Mouse (Mus musculus) forebrain, embryonic 11.5 days (tissue): ENCODE data around the gene Clspn. TPM values are rescaled to one million over a fixed set of nuclear protein-coding genes. Genes with fewer than 3 reads are reported as not detected.

Experiments used
- ATAC-seq: fragments of 200-750 bp; cut with Nextera tagmentation; replicated peaks from 2 replicates; pipeline ENCODE4 v1.8.0; 2017; ENCODE audit warnings: moderate TSS enrichment; ENCODE audit not compliant: low FRiP score
- DNase-seq: peaks from one replicate; pipeline ENCODE4 v3.0.0-alpha.2; 2017; ENCODE audit warnings: low spot score
- H3K27ac ChIP-seq: fragments of 300-500 bp; sonication (generic); 2 replicates; pipeline ENCODE4 v1.5.1; 2014; ENCODE audit warnings: low read depth, low read length
- H3K27me3 ChIP-seq: fragments of 300-500 bp; sonication (generic); 2 replicates; pipeline ENCODE4 v1.6.1; 2014; ENCODE audit warnings: mild to moderate bottlenecking, low read length, mixed read lengths; ENCODE audit not compliant: control insufficient read depth, insufficient read depth
- H3K36me3 ChIP-seq: fragments of 300-500 bp; sonication (generic); 2 replicates; pipeline ENCODE4 v1.6.1; 2014; ENCODE audit warnings: mild to moderate bottlenecking, low read length, moderate library complexity, mixed read lengths; ENCODE audit not compliant: control insufficient read depth, insufficient read depth
- H3K4me1 ChIP-seq: fragments of 300-500 bp; sonication (generic); replicated peaks from 2 replicates; pipeline ENCODE4 v1.6.1; 2014; ENCODE audit warnings: low read length, mixed read lengths; ENCODE audit not compliant: control insufficient read depth, insufficient read depth
- H3K4me2 ChIP-seq: fragments of 300-500 bp; sonication (generic); 2 replicates; pipeline ENCODE4 v1.6.1; 2014; ENCODE audit warnings: low read depth, mild to moderate bottlenecking, low read length, moderate library complexity, mixed read lengths; ENCODE audit not compliant: severe bottlenecking
- H3K4me3 ChIP-seq: fragments of 300-500 bp; sonication (generic); 2 replicates; pipeline ENCODE4 v1.5.1; 2014; ENCODE audit warnings: low read depth, low read length
- H3K9ac ChIP-seq: fragments of 300-500 bp; sonication (generic); 2 replicates; pipeline ENCODE4 v1.6.1; 2014; ENCODE audit warnings: low read length
- H3K9me3 ChIP-seq: fragments of 300-500 bp; sonication (generic); 2 replicates; pipeline ENCODE4 v1.6.1; 2016; ENCODE audit warnings: low read length, mixed read lengths; ENCODE audit not compliant: control insufficient read depth
- WGBS: fragments of 180-500 bp; shearing (Covaris S2); extraction: QIAGEN DNeasy Blood & Tissue Kit; methylation state at CpG from one replicate; pipeline ENCODE4 v1.1.7; 2014; 5-methylcytosine and 5-hydroxymethylcytosine counted together
- polyA plus RNA-seq: library from polyadenylated mRNA; unstranded; fragments of >200 nt; fragmentation: Nextera tagmentation; extraction: Ambion mirVana; gene quantifications from 2 replicates; pipeline ENCODE4 v1.2.1, GENCODE M21; 2014

Gene Clspn
- polyA plus RNA-seq, result 62.7 and 71.2 TPM in 2 replicates

DNA sequence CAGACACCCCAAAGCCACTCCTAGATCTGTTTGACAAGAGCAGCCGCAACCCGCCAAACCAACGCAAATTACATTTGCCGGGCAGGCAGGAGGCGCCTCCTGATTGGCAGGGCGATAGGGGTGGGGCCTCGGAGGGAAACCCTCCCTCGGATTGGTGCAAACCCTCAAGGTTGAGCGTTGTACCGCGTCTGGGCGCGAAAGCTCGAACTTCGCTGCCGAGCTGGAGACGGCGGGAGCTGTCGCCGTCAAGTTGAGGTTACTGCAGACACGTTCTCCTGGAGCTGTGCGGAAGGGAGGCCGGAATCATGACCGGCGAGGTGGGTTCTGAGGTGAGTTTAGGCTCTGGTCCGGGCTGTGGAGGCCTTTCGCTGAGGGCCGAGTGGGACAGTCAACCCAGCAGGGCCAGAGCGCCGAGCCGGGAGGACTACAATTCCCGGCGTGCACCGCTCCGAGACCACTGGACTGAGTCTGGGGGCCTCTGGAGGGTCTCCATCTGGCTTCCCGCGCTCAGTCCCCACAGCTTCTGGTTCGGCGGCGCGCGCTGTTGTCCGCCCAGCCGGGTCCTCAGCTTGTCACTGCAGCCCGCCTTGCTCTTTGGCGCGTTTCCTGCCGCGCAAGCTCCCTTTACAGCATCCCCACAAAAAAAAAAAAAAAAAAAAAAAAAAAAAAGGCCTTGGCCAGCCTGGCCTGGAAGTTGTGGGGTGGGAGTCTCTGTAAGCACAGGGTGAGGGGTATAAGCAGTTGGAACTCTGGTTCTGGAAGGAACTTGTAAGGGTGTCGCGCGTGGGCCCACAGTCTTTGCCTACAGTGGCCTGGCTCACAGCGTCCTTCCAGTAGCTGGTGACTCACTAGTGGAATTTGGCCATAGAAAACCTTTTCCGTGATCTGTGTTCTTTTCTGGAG, at the start of gene Clspn:
Clspn (plus strand) TSS at position 127 of the 903 bp plus-strand sequence.
- 2% methylated on average over 53 of the region's 54 CpGs for WGBS
- ATAC-seq, result peak; percentile 96

GRCm38 (mm10) chr4:126508110-126508899, 48.4 kb upstream of the Clspn start:
- WGBS, result 77% methylated on average over 14 of the region's 14 CpGs

More for the DNA sequence above, at the start of gene Clspn:
- Histone ChIP-seq H3K36me3 (peaks cover 6% of the 10 kb centered on the region), H3K4me2 (peak within 1 kb of the TSS; percentile 69), H3K9ac (peak within 1 kb of the TSS; percentile 79), H3K9me3 (no peaks in the 10 kb centered on the region), H3K4me1 (peaks cover 2% of the 10 kb centered on the region; the same call in 1 of the 2 replicates), H3K4me3 (peak within 1 kb of the TSS; percentile 68), H3K27ac (peak within 1 kb of the TSS; percentile 82), H3K27me3 (no peaks in the 10 kb centered on the region)
- DNase-seq, result peak; percentile 95

GRCm38 (mm10) chr4:126509072-126509471, 47.7 kb upstream of the Clspn start:
- peaks cover 2% of the 10 kb centered on the region; the same call in 1 of the 2 replicates for H3K36me3 ChIP-seq
- no peak overlapping the region for H3K4me3 ChIP-seq
- no peaks in the 10 kb centered on the region for H3K4me1 ChIP-seq
- no peak for ATAC-seq
- no peaks in the 10 kb centered on the region for H3K27me3 ChIP-seq
- WGBS, result 89% methylated on average over 2 of the region's 2 CpGs
- H3K9ac ChIP-seq, result no peak overlapping the region
- no peak overlapping the region for H3K27ac ChIP-seq
- H3K9me3 ChIP-seq, result no peaks in the 10 kb centered on the region; the same call in 1 of the 2 replicates
- no peak overlapping the region for H3K4me2 ChIP-seq
- DNase-seq, result no peak

More at GRCm38 (mm10) chr4:126508110-126508899, 48.4 kb upstream of the Clspn start:
- DNase-seq (no peak), ATAC-seq (no peak)
- H3K4me3 ChIP-seq, result no peak overlapping the region
- no peaks in the 10 kb centered on the region for H3K4me1 ChIP-seq
- no peak overlapping the region for H3K9ac ChIP-seq
- H3K27ac ChIP-seq, result no peak overlapping the region
- H3K36me3 ChIP-seq, result peaks cover 2% of the 10 kb centered on the region; the same call in 1 of the 2 replicates
- H3K9me3 ChIP-seq, result no peaks in the 10 kb centered on the region; the same call in 1 of the 2 replicates
- H3K4me2 ChIP-seq, result no peak overlapping the region
- H3K27me3 ChIP-seq, result no peaks in the 10 kb centered on the region

- Histone ChIP-seq H3K36me3 (peaks cover 2% of the 10 kb centered on the region; the same call in 1 of the 2 replicates), H3K9me3 (no peaks in the 10 kb centered on the region; the same call in 1 of the 2 replicates)
- WGBS, result 92% methylated on average over 5 of the region's 5 CpGs
These were observed 45.7 kb upstream of the Clspn start for GRCm38 (mm10) chr4:126511013-126511412.

GRCm38 (mm10) chr4:126512308-126513066, 44.2 kb upstream of the Clspn start:
- Histone ChIP-seq H3K4me1 (no peaks in the 10 kb centered on the region), H3K9me3 (no peaks in the 10 kb centered on the region; the same call in 1 of the 2 replicates), H3K36me3 (peaks cover 2% of the 10 kb centered on the region; the same call in 1 of the 2 replicates), H3K9ac (no peak overlapping the region), H3K4me3 (no peak overlapping the region), H3K4me2 (no peak overlapping the region), H3K27me3 (no peaks in the 10 kb centered on the region), H3K27ac (no peak overlapping the region)
- WGBS, result 84% methylated on average over 6 of the region's 6 CpGs
- DNase-seq (no peak), ATAC-seq (no peak)

More at GRCm38 (mm10) chr4:126511013-126511412, 45.7 kb upstream of the Clspn start:
- H3K27me3 ChIP-seq, result no peaks in the 10 kb centered on the region
- no peaks in the 10 kb centered on the region for H3K4me1 ChIP-seq
- ATAC-seq (no peak), DNase-seq (no peak)
- no peak overlapping the region for H3K4me3 ChIP-seq
- H3K4me2 ChIP-seq, result no peak overlapping the region
- H3K9ac ChIP-seq, result no peak overlapping the region
- no peak overlapping the region for H3K27ac ChIP-seq

- ATAC-seq, result no peak
- no peak overlapping the region for H3K4me3 ChIP-seq
- H3K36me3 ChIP-seq, result no peaks in the 10 kb centered on the region
- no peaks in the 10 kb centered on the region for H3K27me3 ChIP-seq
- H3K9me3 ChIP-seq, result no peaks in the 10 kb centered on the region
- H3K27ac ChIP-seq, result no peak overlapping the region
- no peak overlapping the region for H3K9ac ChIP-seq
- no peak overlapping the region for H3K4me2 ChIP-seq
- 85% methylated on average over 3 of the region's 3 CpGs for WGBS
- no peak for DNase-seq
- H3K4me1 ChIP-seq, result no peaks in the 10 kb centered on the region
These were observed 30.6 kb upstream of the Clspn start for GRCm38 (mm10) chr4:126526164-126526563.

DNA sequence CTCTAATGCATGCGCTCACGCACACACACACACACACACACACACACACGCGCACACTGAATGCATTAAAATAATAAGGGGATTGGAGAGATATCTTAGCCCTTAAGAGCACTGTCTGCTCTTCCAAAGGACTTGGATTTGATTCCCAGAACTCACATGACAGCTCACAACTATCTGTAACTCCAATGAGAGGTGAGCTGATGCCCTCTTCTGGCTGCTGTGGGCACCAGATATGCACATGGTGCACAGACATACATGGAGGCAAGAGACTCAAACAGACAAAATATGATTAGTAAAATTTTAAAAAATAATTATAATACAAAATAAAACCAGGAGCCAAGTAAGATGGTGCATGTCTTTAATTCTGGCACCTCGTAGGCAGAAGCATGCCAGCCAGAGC, 29.9 kb upstream of the Clspn start:
- no peaks in the 10 kb centered on the region for H3K9me3 ChIP-seq
- no peak overlapping the region for H3K9ac ChIP-seq
- H3K4me2 ChIP-seq, result no peak overlapping the region
- H3K27me3 ChIP-seq, result no peaks in the 10 kb centered on the region
- no peak for DNase-seq
- ATAC-seq, result no peak
- H3K27ac ChIP-seq, result no peak overlapping the region
- H3K4me1 ChIP-seq, result no peaks in the 10 kb centered on the region
- no peak overlapping the region for H3K4me3 ChIP-seq
- WGBS, result 95% methylated on average over 5 of the region's 5 CpGs
- no peaks in the 10 kb centered on the region for H3K36me3 ChIP-seq

- Histone ChIP-seq H3K27me3 (no peaks in the 10 kb centered on the region; the same call in 1 of the 2 replicates), H3K4me1 (0 out of 2 replicates have a peak, but pooled peaks cover 3% of the 10 kb centered on the region), H3K4me2 (peak overlapping the region; percentile 64), H3K9ac (peak overlapping the region; percentile 89), H3K36me3 (no peaks in the 10 kb centered on the region), H3K4me3 (peak overlapping the region; percentile 98), H3K9me3 (no peaks in the 10 kb centered on the region), H3K27ac (no peak overlapping the region)
- ATAC-seq, result no peak
- 41% methylated on average over 5 of the region's 5 CpGs for WGBS
- DNase-seq, result no peak
These were observed 24.4 kb upstream of the Clspn start for GRCm38 (mm10) chr4:126532292-126532691.
